Mouse (Mus musculus): ENCODE results near the gene Tjp2. TPM values are rescaled to one million over a fixed set of nuclear protein-coding genes. Genes with fewer than 3 reads are reported as not detected.
A peak's percentile ranks its signal among the peaks of the same experiment; 100 is the strongest.

Tjp2 gene
- polyA plus RNA-seq, 1 experiment, result 5.5 TPM

- H3K27me3 ChIP-seq (ENCODE audit: control insufficient read depth, insufficient read depth, low read length), result no peaks in the 10 kb centered on the region; the same call in 1 of the 2 replicates
- TF ChIP-seq CTCF (IDR thresholded peaks at IDR 0.05; ENCODE audit: borderline replicate concordance, control insufficient read depth, extremely low read depth, insufficient read depth, low read length, poor library complexity) (no peak), POLR2A (IDR thresholded peaks at IDR 0.05; ENCODE audit: control insufficient read depth, extremely low read depth, insufficient read depth, low read length, poor library complexity) (no peak)
- H3K4me3 ChIP-seq (ENCODE audit: control insufficient read depth, insufficient read depth, low read length), result no peak overlapping the region
- no peaks in the 10 kb centered on the region for H3K4me1 ChIP-seq (replicated peaks; ENCODE audit: control insufficient read depth, insufficient read depth, low read length)
- DNase-seq, result no peak
- H3K27ac ChIP-seq (ENCODE audit: control insufficient read depth, insufficient read depth, low read length), result no peak overlapping the region
- no peaks in the 10 kb centered on the region for H3K36me3 ChIP-seq (ENCODE audit: control insufficient read depth, insufficient read depth, low read length)
- WGBS, result 11% methylated on average over 13 of the region's 13 CpGs
These were observed 49.9 kb downstream of the Tjp2 start for GRCm38 (mm10) chr19:24174896-24175295.

GRCm38 (mm10) chr19:24173608-24174523 lies 51.0 kb downstream of the Tjp2 start:
- Histone ChIP-seq H3K4me3 (ENCODE audit: control insufficient read depth, insufficient read depth, low read length) (peak overlapping the region; percentile 25), H3K4me1 (replicated peaks; ENCODE audit: control insufficient read depth, insufficient read depth, low read length) (no peaks in the 10 kb centered on the region), H3K27me3 (ENCODE audit: control insufficient read depth, insufficient read depth, low read length) (no peaks in the 10 kb centered on the region; the same call in 1 of the 2 replicates), H3K36me3 (ENCODE audit: control insufficient read depth, insufficient read depth, low read length) (no peaks in the 10 kb centered on the region), H3K27ac (ENCODE audit: control insufficient read depth, insufficient read depth, low read length) (no peak overlapping the region)
- TF ChIP-seq POLR2A (IDR thresholded peaks at IDR 0.05; ENCODE audit: control insufficient read depth, extremely low read depth, insufficient read depth, low read length, poor library complexity) (no peak), CTCF (IDR thresholded peaks at IDR 0.05; ENCODE audit: borderline replicate concordance, control insufficient read depth, extremely low read depth, insufficient read depth, low read length, poor library complexity) (peak; percentile 44; the same call in 1 of the 2 replicates)
- under 1% methylated on average over 103 of the region's 103 CpGs for WGBS
- peak; percentile 62 for DNase-seq

GRCm38 (mm10) chr19:24173020-24173419 lies 51.8 kb downstream of the Tjp2 start:
- TF ChIP-seq POLR2A (IDR thresholded peaks at IDR 0.05; ENCODE audit: control insufficient read depth, extremely low read depth, insufficient read depth, low read length, poor library complexity), result no peak
- TF ChIP-seq CTCF (IDR thresholded peaks at IDR 0.05; ENCODE audit: borderline replicate concordance, control insufficient read depth, extremely low read depth, insufficient read depth, low read length, poor library complexity), result no peak
- H3K4me3 ChIP-seq (ENCODE audit: control insufficient read depth, insufficient read depth, low read length), result no peak overlapping the region

GRCm38 (mm10) chr19:24168531-24168930 lies 56.3 kb downstream of the Tjp2 start:
- Histone ChIP-seq H3K4me3 (ENCODE audit: control insufficient read depth, insufficient read depth, low read length) (no peak overlapping the region), H3K36me3 (ENCODE audit: control insufficient read depth, insufficient read depth, low read length) (no peaks in the 10 kb centered on the region), H3K27me3 (ENCODE audit: control insufficient read depth, insufficient read depth, low read length) (no peaks in the 10 kb centered on the region), H3K27ac (ENCODE audit: control insufficient read depth, insufficient read depth, low read length) (no peak overlapping the region), H3K4me1 (replicated peaks; ENCODE audit: control insufficient read depth, insufficient read depth, low read length) (peaks cover 8% of the 10 kb centered on the region)
- WGBS, result 96% methylated on average over 10 of the region's 10 CpGs
- TF ChIP-seq POLR2A (IDR thresholded peaks at IDR 0.05; ENCODE audit: control insufficient read depth, extremely low read depth, insufficient read depth, low read length, poor library complexity), result no peak
- no peak for TF ChIP-seq CTCF (IDR thresholded peaks at IDR 0.05; ENCODE audit: borderline replicate concordance, control insufficient read depth, extremely low read depth, insufficient read depth, low read length, poor library complexity)
- no peak for DNase-seq

More at GRCm38 (mm10) chr19:24173020-24173419, 51.8 kb downstream of the Tjp2 start:
- 72% methylated on average over 6 of the region's 6 CpGs for WGBS
- DNase-seq, result no peak
- Histone ChIP-seq H3K4me1 (replicated peaks; ENCODE audit: control insufficient read depth, insufficient read depth, low read length) (no peaks in the 10 kb centered on the region), H3K27me3 (ENCODE audit: control insufficient read depth, insufficient read depth, low read length) (no peaks in the 10 kb centered on the region; the same call in 1 of the 2 replicates), H3K27ac (ENCODE audit: control insufficient read depth, insufficient read depth, low read length) (no peak overlapping the region), H3K36me3 (ENCODE audit: control insufficient read depth, insufficient read depth, low read length) (no peaks in the 10 kb centered on the region)

- Histone ChIP-seq H3K4me1 (replicated peaks; ENCODE audit: control insufficient read depth, insufficient read depth, low read length) (peaks cover 8% of the 10 kb centered on the region), H3K4me3 (ENCODE audit: control insufficient read depth, insufficient read depth, low read length) (peak overlapping the region; percentile 45), H3K27me3 (ENCODE audit: control insufficient read depth, insufficient read depth, low read length) (no peaks in the 10 kb centered on the region), H3K27ac (ENCODE audit: control insufficient read depth, insufficient read depth, low read length) (peak overlapping the region; percentile 66; the same call in 1 of the 2 replicates), H3K36me3 (ENCODE audit: control insufficient read depth, insufficient read depth, low read length) (no peaks in the 10 kb centered on the region)
- peak; percentile 12 for DNase-seq
- WGBS, result 2% methylated on average over 17 of the region's 17 CpGs
- TF ChIP-seq CTCF (IDR thresholded peaks at IDR 0.05; ENCODE audit: borderline replicate concordance, control insufficient read depth, extremely low read depth, insufficient read depth, low read length, poor library complexity) (no peak), POLR2A (IDR thresholded peaks at IDR 0.05; ENCODE audit: control insufficient read depth, extremely low read depth, insufficient read depth, low read length, poor library complexity) (no peak)
These were observed 58.2 kb downstream of the Tjp2 start for GRCm38 (mm10) chr19:24166516-24167091.

- Histone ChIP-seq H3K4me1 (replicated peaks; ENCODE audit: control insufficient read depth, insufficient read depth, low read length) (peaks cover 8% of the 10 kb centered on the region), H3K36me3 (ENCODE audit: control insufficient read depth, insufficient read depth, low read length) (no peaks in the 10 kb centered on the region), H3K27me3 (ENCODE audit: control insufficient read depth, insufficient read depth, low read length) (no peaks in the 10 kb centered on the region), H3K4me3 (ENCODE audit: control insufficient read depth, insufficient read depth, low read length) (no peak overlapping the region), H3K27ac (ENCODE audit: control insufficient read depth, insufficient read depth, low read length) (no peak overlapping the region)
- no peak for TF ChIP-seq POLR2A (IDR thresholded peaks at IDR 0.05; ENCODE audit: control insufficient read depth, extremely low read depth, insufficient read depth, low read length, poor library complexity)
- TF ChIP-seq CTCF (IDR thresholded peaks at IDR 0.05; ENCODE audit: borderline replicate concordance, control insufficient read depth, extremely low read depth, insufficient read depth, low read length, poor library complexity), result no peak
- 15% methylated on average over 4 of the region's 4 CpGs for WGBS
- no peak for DNase-seq
These were observed 60.9 kb downstream of the Tjp2 start for GRCm38 (mm10) chr19:24163974-24164373.

Measured in thymus, adult 2 months (tissue).